Mouse (Mus musculus) common myeloid progenitor, adult 5-6 weeks (primary cell): ENCODE data around the gene Slc44a4. TPM values are rescaled to one million over a fixed set of nuclear protein-coding genes. Genes with fewer than 3 reads are reported as not detected.
"Not testable (repeated sequence)": the region's sequence is repeated elsewhere in the genome, so short reads cannot be mapped to it uniquely, and the experiment has no call there.

Experiments
- ATAC-seq: replicated peaks from 2 replicates; pipeline ENCODE4 v1.8.0; 2016; ENCODE audit warnings: low read depth, mild to moderate bottlenecking, moderate TSS enrichment, inconsistent platforms; ENCODE audit not compliant: poor library complexity, severe bottlenecking
- total RNA-seq: library from RNA; stranded (forward); fragments of 200-1000, 187-1606 nt; gene quantifications from 2 replicates; pipeline ENCODE4 v1.2.3, GENCODE M21; 2017

The Slc44a4 gene
- total RNA-seq, 1 experiment from 2014 or later, result not detected

GRCm38 (mm10) chr17:34898160-34898586 lies 16.1 kb upstream of the Slc44a4 start, which contains the start of the genes C2 and Ehmt2:
Gene C2, minus strand, starts transcription at chr17:34898265.
Gene Ehmt2, plus strand, starts transcription at chr17:34898469.
- ATAC-seq, result peak; percentile 30

- no peak for ATAC-seq
Measured at GRCm38 (mm10) chr17:34898706-34899052, 15.6 kb upstream of the Slc44a4 start.

- peak; percentile 16; the same call in 1 of the 2 replicates for ATAC-seq
Measured at GRCm38 (mm10) chr17:34899053-34899889, 15.0 kb upstream of the Slc44a4 start.

- peak; percentile 15; the same call in 1 of the 2 replicates for ATAC-seq
Measured at GRCm38 (mm10) chr17:34899890-34900243, 14.4 kb upstream of the Slc44a4 start.

- ATAC-seq, result not testable (repeated sequence)
Measured at GRCm38 (mm10) chr17:34900826-34901225, 13.4 kb upstream of the Slc44a4 start.

GRCm38 (mm10) chr17:34901948-34902347 lies 12.3 kb upstream of the Slc44a4 start:
- ATAC-seq, result not testable (repeated sequence)

- no peak for ATAC-seq
Measured at GRCm38 (mm10) chr17:34902895-34903294, 11.4 kb upstream of the Slc44a4 start.

GRCm38 (mm10) chr17:34910982-34911381 lies 3.3 kb upstream of the Slc44a4 start:
- no peak for ATAC-seq

- peak; percentile 68 for ATAC-seq
Measured at GRCm38 (mm10) chr17:34911945-34912351, 2.3 kb upstream of the Slc44a4 start.

- peak; percentile 45 for ATAC-seq
Measured at GRCm38 (mm10) chr17:34915410-34915831, 1.2 kb downstream of the Slc44a4 start.

GRCm38 (mm10) chr17:34916316-34916715 lies 2.0 kb downstream of the Slc44a4 start:
- ATAC-seq, result no peak

GRCm38 (mm10) chr17:34917188-34917587 lies 2.9 kb downstream of the Slc44a4 start:
- ATAC-seq, result no peak

GRCm38 (mm10) chr17:34922939-34923338 lies 8.7 kb downstream of the Slc44a4 start:
- no peak for ATAC-seq

- ATAC-seq, result no peak
Measured at GRCm38 (mm10) chr17:34924258-34924657, 10.0 kb downstream of the Slc44a4 start.

GRCm38 (mm10) chr17:34927306-34928019 lies 13.2 kb downstream of the Slc44a4 start:
- ATAC-seq, result no peak

- ATAC-seq, result no peak
Measured at GRCm38 (mm10) chr17:34928841-34929240, 14.6 kb downstream of the Slc44a4 start.

- peak; percentile 96 for ATAC-seq
Measured at GRCm38 (mm10) chr17:34931061-34931734, 16.9 kb downstream of the Slc44a4 start, which contains the start of gene Neu1. Gene Neu1, plus strand, starts transcription at chr17:34931253.

- no peak for ATAC-seq
Measured at GRCm38 (mm10) chr17:34931735-34932098, 17.5 kb downstream of the Slc44a4 start.

GRCm38 (mm10) chr17:34932287-34932686 lies 18.0 kb downstream of the Slc44a4 start:
- no peak for ATAC-seq

- ATAC-seq, result no peak
Measured at GRCm38 (mm10) chr17:34934031-34934430, 19.8 kb downstream of the Slc44a4 start.
